15 mouse cellular contexts compared by ENCODE assay signal in genomic region chr10:78001796-78002195, GRCm38 (mm10). TPM values are rescaled to one million over a fixed set of nuclear protein-coding genes. Genes with fewer than 3 reads are reported as not detected.
A peak's percentile ranks its signal among the peaks of the same experiment; 100 is the strongest.
DNase-seq lines count a peak whose midpoint lies in the region; ATAC-seq lines count a peak whose summit lies in the region.
"Had no signal": no experiment of that assay in that cellular context is flagged by ENCODE, and none has a peak within 500 bp of the region (broad histone marks: within the 10 kb centered on the region; RNA-seq: fewer than 3 reads in every experiment).

No protein-coding gene starts in this region.

- no peak overlapping the region for H3K4me2 ChIP-seq in hindbrain, embryonic 11.5 days (replicated peaks; ENCODE audit: low read depth, low read length)
- H3K4me2 ChIP-seq: limb, embryonic 13.5 days; neural tube, embryonic 13.5 days; stomach, embryonic 15.5 days had no signal

- no peak for ATAC-seq in hindbrain, embryonic 11.5 days (ENCODE audit: low FRiP score)

- H3K9me3 ChIP-seq in hindbrain, embryonic 11.5 days (ENCODE audit: control insufficient read depth, low read length): no peaks in the 10 kb centered on the region
- H3K9me3 ChIP-seq: limb, embryonic 13.5 days; megakaryocyte, embryonic 14.5 days; neural tube, embryonic 13.5 days; stomach, embryonic 15.5 days had no signal

- intact Hi-C loops in left cerebral cortex, postnatal 25 days (cut with DNase I): loop anchor here (5.0 kb wide), 1 partner anchor 386 kb away; no protein-coding TSS in a partner anchor

- H3K4me3 ChIP-seq in hindbrain, embryonic 11.5 days (ENCODE audit: low read depth, low read length): no peak overlapping the region
- H3K4me3 ChIP-seq: limb, embryonic 13.5 days; megakaryocyte, embryonic 14.5 days; neural tube, embryonic 13.5 days; stomach, embryonic 15.5 days had no signal

- no peaks in the 10 kb centered on the region for H3K27me3 ChIP-seq in hindbrain, embryonic 11.5 days (ENCODE audit: control insufficient read depth, insufficient read depth, low read length)
- H3K27me3 ChIP-seq: limb, embryonic 13.5 days; megakaryocyte, embryonic 14.5 days; neural tube, embryonic 13.5 days; stomach, embryonic 15.5 days had no signal

- no peak overlapping the region for H3K9ac ChIP-seq in hindbrain, embryonic 11.5 days (ENCODE audit: low read depth, low read length)
- H3K9ac ChIP-seq: limb, embryonic 13.5 days; neural tube, embryonic 13.5 days; stomach, embryonic 15.5 days had no signal

- peaks cover under 1% of the 10 kb centered on the region; the same call in 1 of the 2 replicates for H3K4me1 ChIP-seq in hindbrain, embryonic 11.5 days (replicated peaks; ENCODE audit: control insufficient read depth, insufficient read depth, low read length)

- WGBS in hindbrain, embryonic 11.5 days: 96% methylated on average over 11 of the region's 11 CpGs

- H3K27ac ChIP-seq in hindbrain, embryonic 11.5 days (ENCODE audit: low read depth, low read length): no peak overlapping the region
- H3K27ac ChIP-seq: limb, embryonic 13.5 days; neural tube, embryonic 13.5 days; stomach, embryonic 15.5 days had no signal

- H3K36me3 ChIP-seq in hindbrain, embryonic 11.5 days (ENCODE audit: control insufficient read depth, insufficient read depth, low read length): peaks cover 5% of the 10 kb centered on the region; the same call in 1 of the 2 replicates

- DNase-seq in cerebellum, postnatal 14 days: peak; percentile 62 to 75
- DNase-seq in cerebellum, postnatal 4 days (ENCODE audit: low spot score in 2 of 2): no peak
- peak; percentile 67 to 70 for DNase-seq in frontal cortex, postnatal 25 days (ENCODE audit: low spot score in 2 of 2)
- DNase-seq in layer of hippocampus, adult 18-20 months (ENCODE audit: low spot score in 2 of 2): peak; percentile 93 to 96
- DNase-seq in left cerebral cortex, postnatal 25 days (ENCODE audit: low spot score in 2 of 2): peak; percentile 91 to 98
- no peak for DNase-seq in adrenal gland, postnatal 25 days
- no peak for DNase-seq in natural killer cell, adult 2 months (ENCODE audit: low spot score in 2 of 2)
- DNase-seq in hindbrain, embryonic 11.5 days (ENCODE audit: low spot score): no peak

RNA-seq across cellular contexts. Expression of gene Pfkl, which starts 8.1 kb away (rescaled TPM):
- total RNA-seq in layer of hippocampus, adult 18-20 months (2021): 100 to 1,000 TPM; 217 to 223 TPM
- total RNA-seq in left cerebral cortex, postnatal 25 days (2021): 100 to 1,000 TPM; 145 to 149 TPM
- 91.4 and 96.0 TPM in 2 replicates for total RNA-seq in adrenal gland, postnatal 25 days (2021)
- 85.5 and 114 TPM in 2 replicates for polyA plus RNA-seq in hindbrain, embryonic 11.5 days (2014; fragmentation: Nextera tagmentation; extraction: Ambion mirVana)

RNA-seq across cellular contexts. Expression of gene 1810043G02Rik, which starts 23.5 kb away (rescaled TPM):
- 10 to 100 TPM; 39.9 to 40.5 TPM for total RNA-seq in layer of hippocampus, adult 18-20 months (2021)
- 10 to 100 TPM; 30.3 to 34.7 TPM for total RNA-seq in left cerebral cortex, postnatal 25 days (2021)
- total RNA-seq in adrenal gland, postnatal 25 days (2021): 18.5 and 22.1 TPM in 2 replicates
- polyA plus RNA-seq in hindbrain, embryonic 11.5 days (2014; fragmentation: Nextera tagmentation; extraction: Ambion mirVana): 33.2 and 37.1 TPM in 2 replicates

RNA-seq across cellular contexts. Expression of gene Trpm2, which starts 31.4 kb away (rescaled TPM):
- 10 to 100 TPM; 37.9 to 40.8 TPM for total RNA-seq in layer of hippocampus, adult 18-20 months (2021)
- total RNA-seq in left cerebral cortex, postnatal 25 days (2021): 10 to 100 TPM; 32.3 to 44.9 TPM
- total RNA-seq in adrenal gland, postnatal 25 days (2021): 1.2 and 2.7 TPM in 2 replicates
- 0.56 and 1.4 TPM in 2 replicates for polyA plus RNA-seq in hindbrain, embryonic 11.5 days (2014; fragmentation: Nextera tagmentation; extraction: Ambion mirVana)

RNA-seq across cellular contexts. Expression of gene Dnmt3l, which starts 40.0 kb away (rescaled TPM):
- 1 to 10 TPM in 1 of 2 experiments, under 1 TPM in 1; 0.74 to 1.2 TPM for total RNA-seq in layer of hippocampus, adult 18-20 months (2021)
- not detected for total RNA-seq in left cerebral cortex, postnatal 25 days (2021)
- 30.7 and 36.2 TPM in 2 replicates for total RNA-seq in adrenal gland, postnatal 25 days (2021)
- not detected in 2 replicates for polyA plus RNA-seq in hindbrain, embryonic 11.5 days (2014; fragmentation: Nextera tagmentation; extraction: Ambion mirVana)
- polyA plus RNA-seq: brain, embryonic 14.5 days; forebrain, embryonic 11.5 days; neural tube, embryonic 13.5 days had no signal

RNA-seq across cellular contexts. Expression of gene Aire, which starts 41.6 kb away (rescaled TPM):
- total RNA-seq in layer of hippocampus, adult 18-20 months (2021): under 1 TPM; 0.64 to 0.79 TPM
- not detected for total RNA-seq in left cerebral cortex, postnatal 25 days (2021)
- total RNA-seq in adrenal gland, postnatal 25 days (2021): not detected in 2 replicates
- polyA plus RNA-seq in hindbrain, embryonic 11.5 days (2014; fragmentation: Nextera tagmentation; extraction: Ambion mirVana): 0.11 and 0.28 TPM in 2 replicates
- total RNA-seq: common myeloid progenitor, adult 5-6 weeks had no signal

Comparison
In these comparisons a context has a peak if more than half of its experiments do, and no peak if none do; other contexts are left out.
1. DNase-seq: peak in cerebellum, postnatal 14 days (2 of 2), frontal cortex, postnatal 25 days (2 of 2), layer of hippocampus, adult 18-20 months (2 of 2) and left cerebral cortex, postnatal 25 days (2 of 2); none in cerebellum, postnatal 4 days (0 of 2), adrenal gland, postnatal 25 days (single experiment), natural killer cell, adult 2 months (0 of 2) and hindbrain, embryonic 11.5 days (single experiment).